Mouse (Mus musculus): ENCODE results near the gene Sptssa.
"Not testable (repeated sequence)": the region's sequence is repeated elsewhere in the genome, so short reads cannot be mapped to it uniquely, and the experiment has no call there.

Gene Sptssa

DNA sequence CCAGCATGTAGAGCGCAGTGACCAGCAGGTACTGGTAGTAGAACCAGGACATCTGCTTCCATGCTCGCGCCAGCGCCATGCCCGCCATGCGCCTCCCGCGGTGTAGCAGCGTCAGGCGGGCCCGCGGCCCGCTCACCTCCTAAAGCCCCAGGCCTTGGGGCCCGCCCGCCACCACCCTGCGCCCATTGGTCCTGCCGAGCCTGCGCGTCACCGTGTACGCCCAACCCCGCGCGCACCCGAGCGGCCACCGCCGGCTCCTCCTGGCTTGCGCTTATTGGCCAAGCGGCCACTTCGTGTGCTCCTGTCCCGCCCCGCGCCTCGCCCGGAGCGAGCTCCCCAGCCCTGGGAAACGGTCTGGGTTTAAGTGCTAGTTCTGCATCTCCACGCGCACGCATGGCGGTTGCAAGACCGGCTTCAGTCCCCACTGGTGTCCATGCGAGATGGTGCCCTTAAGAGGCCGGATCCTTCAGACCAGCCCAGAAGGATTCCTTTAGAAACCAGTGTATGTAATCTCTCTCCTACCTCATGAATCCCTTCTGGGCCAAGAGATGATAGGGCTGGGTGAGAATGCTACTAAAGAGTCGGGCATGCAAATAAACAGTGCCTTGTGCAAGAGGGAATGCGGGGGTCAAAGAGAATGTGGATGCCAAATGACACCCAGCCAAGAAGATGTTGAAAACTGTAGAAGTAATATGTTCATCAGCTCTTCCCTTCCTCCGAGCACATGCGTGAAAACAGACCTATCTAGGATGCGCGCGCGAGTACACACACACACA is at the start of gene Sptssa:
TSS of gene Sptssa (minus strand) at position 178 of the 776 bp plus-strand sequence.
- peak; percentile 93 to 94 for DNase-seq (ENCODE audit: low spot score in 2 of 2)

DNA sequence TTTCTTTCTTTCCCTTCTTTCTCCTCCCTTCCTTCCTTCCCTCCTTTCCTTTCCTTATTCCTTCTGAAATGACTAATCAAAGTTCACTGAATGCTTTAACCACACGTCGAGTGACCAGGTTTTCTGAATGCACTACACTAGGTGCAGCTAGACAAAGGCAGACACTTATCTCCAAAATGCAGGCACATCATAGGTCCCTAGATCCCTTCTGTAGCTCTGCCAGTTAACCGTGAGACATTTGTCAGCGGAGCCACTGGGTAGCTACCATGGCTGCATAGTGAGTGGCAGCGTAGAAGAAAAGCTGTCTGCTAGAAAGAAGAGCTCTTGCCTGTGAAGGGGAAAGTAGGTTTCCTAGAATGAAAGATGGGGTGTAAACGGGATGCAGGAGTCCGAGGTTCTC is 43.0 kb upstream of the Sptssa start:
- DNase-seq (ENCODE audit: low spot score in 2 of 2), result no peak

DNA sequence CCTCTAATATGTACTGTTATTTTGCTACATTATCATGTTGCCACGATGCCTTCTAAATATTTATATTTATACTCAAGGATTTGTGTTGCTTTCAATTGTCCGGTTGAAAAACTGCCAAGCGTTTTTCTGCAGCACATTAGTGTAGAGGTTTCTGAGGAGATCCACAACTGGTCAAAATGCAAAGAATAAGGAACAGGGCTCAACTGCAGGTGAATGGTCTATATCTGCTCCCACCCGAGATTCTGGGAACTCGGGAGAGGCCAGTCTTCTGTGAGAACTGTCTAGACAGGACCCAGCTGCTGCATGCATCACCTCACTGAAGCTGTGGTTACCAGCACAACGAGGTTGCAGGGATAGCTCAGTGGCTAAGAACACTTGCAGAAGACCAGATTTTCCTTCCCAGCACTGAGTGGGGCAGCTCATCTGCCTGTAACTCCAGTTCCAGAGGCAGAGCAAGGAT is 41.4 kb upstream of the Sptssa start:
- DNase-seq (ENCODE audit: low spot score in 2 of 2), result no peak

DNA sequence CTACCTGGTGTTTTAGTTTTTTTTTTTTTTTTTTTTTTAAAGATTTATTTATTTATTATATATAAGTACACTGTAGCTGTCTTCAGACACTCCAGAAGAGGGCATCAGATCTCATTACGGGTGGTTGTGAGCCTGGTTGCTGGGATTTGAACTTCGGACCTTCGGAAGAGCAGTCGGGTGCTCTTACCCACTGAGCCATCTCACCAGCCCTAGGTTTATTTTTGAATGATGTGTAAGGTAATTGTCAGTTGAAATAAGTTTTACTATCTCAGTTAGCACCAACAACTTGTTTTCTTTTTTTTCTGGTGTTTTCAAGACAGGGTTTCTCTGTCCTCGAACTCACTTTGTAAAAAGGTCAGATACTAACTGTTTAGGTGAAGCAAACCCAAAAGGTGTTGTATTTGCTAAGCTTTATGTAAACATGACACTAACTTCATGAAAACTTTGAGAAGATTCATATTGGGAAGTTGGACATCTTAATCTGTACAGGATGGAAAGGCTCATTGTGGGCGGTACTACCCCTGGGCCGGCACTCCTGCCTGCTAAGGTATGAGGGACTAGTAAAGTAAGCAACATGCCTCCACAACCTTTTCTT is 40.7 kb upstream of the Sptssa start:
- no peak for DNase-seq (ENCODE audit: low spot score in 2 of 2)

DNA sequence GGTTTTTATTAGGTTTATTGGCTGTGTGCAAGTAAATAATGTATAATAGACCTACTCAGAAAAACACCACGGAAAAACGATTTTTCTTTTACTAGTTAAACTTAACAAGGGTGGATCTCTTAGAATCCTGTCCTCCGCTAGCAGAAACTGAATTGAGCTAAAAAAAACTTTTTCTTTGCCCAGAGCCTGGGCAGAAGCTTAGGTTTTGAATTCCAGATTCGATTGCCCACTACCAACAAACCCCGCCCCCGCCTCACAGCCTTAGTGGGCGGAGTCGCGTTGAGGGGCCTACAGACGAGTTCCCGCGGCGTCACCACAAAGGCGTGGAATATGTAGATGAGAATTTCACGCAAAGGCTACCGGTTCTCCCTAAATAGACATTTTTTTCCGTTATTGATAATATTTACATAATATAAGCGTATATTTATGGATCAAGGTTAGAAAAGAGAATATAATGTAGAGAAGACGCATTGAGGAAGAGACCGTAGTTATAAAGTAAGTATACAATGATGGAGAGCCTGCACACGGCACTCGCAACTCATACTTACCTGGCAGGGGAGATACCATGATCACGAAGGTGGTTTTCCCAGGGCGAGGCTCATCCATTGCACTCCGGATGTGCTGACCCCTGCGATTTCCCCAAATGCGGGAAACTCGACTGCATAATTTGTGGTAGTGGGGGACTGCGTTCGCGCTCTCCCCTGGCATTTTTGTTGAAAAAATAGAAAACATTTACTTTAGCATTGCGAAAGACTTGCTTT is 40.0 kb upstream of the Sptssa start:
- DNase-seq (ENCODE audit: low spot score in 2 of 2), result peak; percentile 89 to 94

DNA sequence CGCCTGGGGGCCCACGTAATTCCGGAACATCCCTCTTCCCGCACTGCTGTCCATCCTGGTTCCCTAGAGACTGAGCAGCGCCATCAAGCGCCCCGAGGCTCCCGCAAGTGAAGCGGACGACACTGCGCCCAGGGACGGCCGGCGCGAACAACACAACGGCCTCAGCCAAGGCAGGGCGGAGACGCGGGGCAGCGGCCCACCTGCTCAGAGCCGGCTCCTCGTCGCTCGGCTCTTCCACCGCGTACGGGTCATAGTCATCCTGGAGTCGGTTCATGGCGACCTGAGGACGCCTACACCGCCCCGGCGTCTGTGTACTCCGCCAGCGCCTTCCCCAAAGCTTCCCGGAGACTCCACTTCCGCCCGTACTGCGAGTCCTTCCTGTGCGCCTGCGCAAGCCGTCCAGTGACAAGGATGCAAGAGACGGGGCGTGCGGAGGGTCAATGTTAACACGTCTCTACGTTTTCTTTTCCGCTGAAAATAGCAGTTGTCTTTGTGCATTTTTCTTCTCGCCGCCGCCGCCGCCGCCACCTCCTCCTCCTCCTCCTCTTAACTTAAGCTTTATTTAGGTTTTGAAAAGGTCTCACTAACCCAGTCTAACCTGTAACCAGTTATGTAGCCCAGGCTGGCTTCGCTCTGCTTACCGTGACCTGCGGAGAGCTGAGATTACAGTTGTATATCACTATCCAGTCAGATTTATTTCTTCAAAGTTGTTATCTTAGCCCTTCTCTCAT is 39.3 kb upstream of the Sptssa start, which contains the start of gene Eapp:
TSS of gene Eapp (minus strand) at position 387 of the 731 bp plus-strand sequence.
- peak; percentile 94 to 95 for DNase-seq (ENCODE audit: low spot score in 2 of 2)

DNA sequence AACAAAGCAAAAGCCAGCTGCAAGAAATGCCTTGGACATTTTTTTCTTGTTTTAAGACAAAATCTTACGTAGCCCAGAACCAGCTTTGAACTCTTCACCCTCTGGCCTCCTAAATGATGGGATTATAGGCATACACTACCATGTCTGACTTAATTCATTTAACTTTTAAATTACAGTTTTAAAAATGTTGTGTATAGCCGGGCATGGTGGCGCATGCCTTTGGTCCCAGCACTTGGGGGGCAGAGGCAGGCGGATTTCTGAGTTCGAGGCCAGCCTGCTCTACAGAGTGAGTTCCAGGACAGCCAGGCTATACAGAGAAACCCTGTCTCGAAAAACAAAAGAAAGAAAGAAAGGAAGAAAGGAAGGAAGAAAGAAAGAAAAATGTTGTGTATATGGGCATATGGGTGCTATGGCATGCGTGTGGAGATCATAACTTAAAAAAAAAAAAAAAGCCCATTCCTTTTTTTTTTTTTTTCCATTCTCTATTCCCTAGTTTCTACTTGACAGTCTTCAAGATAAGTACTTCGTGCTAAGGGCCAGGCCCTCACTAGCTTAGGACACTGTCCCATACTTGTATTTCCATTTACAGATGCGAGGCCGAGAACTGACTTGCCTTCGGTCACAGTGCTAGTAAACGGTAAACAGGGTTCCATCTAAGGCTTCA is 38.6 kb upstream of the Sptssa start:
- no peak for DNase-seq (ENCODE audit: low spot score in 2 of 2)

DNA sequence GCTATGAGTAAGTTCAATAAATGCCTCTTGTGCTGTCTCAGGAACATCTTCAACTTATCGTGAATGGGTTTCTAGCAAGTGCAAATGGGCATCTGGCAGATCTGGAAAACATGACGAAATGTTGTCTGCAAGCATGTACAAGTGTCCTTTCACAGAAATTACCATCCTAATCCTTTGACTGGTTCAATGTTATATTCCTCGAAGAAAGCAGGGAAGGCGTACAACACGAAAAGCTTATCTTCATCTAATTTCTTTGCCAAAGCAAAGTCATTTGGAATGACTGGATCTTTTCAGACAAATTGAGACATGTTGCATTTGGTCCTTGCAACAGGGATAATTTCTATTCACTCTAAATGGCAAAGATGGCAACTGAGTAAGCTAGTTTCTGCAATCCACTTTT is 32.7 kb upstream of the Sptssa start:
- no peak for DNase-seq (ENCODE audit: low spot score in 2 of 2)

DNA sequence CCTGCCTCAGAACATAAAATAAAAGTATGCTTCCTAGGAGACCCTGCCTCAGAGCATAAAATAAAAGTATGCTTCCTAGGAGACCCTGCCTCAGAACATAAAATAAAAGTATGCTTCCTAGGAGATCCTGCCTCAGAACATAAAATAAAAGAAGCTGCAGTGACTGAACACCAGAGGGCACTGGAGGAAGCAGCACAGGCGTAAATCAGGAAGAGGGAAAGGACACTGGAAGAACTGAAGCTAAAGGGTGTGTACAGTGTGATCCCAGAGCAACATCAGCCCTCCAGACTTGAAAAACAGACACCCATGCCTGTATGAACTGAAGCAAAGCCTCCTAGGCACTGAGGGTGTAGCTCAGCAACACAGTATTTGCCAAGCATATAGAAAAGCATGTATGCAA is 26.8 kb upstream of the Sptssa start:
- DNase-seq (ENCODE audit: low spot score in 2 of 2), result no peak

DNA sequence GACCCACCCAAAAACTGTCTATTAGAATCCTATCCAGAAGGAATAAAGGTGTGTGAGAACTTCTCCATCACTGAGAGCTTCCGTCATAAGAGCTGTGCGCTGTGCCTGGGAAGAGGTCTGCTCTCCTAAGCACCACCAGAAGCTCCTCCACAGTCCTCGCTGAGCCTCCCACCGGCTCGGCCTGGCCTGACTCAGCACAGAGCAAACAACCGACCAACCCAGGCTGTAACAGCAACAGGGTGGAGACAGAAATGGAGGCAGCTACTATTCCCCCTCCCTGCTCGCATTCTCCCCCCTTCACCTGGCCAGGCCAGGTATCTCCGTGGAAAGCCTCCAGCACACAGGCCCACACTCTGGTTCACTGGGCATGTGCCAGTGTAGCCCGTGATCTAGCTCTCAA is 20.3 kb upstream of the Sptssa start:
- no peak for DNase-seq (ENCODE audit: low spot score in 2 of 2)

DNA sequence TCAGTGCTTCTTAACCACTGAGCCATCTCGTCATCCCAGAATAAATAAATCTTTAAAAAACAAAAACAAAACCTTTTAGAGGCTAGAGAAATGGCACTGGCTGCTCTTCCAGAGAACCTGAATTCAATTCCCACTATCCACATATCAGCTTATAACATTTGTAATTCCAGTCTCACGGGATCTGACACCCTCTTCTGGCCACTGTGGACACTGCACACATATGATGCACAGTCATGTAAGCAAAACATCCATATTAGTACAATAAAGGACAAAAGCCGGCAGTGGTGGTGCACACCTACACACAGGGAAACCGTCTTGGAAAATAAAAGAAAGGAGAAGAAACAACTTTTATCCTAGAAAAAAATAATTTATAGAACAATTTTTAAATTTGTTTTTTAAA is 19.0 kb upstream of the Sptssa start:
- no peak for DNase-seq (ENCODE audit: low spot score in 2 of 2)

DNA sequence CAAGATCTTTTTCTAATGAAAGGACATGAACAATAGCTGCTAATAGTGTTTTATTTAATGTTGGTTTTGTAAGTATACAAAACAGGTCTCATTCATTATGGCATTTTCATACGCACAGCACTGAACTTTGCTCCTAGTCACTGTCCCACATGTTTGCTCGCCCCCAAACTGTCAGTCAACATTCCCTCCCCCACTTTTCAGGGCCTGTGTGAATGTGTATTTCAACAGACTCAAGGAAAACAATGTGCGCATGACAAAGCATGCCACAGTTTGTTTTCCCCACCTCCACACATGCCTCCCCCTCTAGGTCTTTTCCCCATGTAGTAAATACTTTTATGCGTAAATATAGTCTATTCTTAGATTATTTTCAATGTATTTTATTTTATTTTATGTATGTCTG is 14.9 kb upstream of the Sptssa start:
- no peak for DNase-seq (ENCODE audit: low spot score in 2 of 2)

DNA sequence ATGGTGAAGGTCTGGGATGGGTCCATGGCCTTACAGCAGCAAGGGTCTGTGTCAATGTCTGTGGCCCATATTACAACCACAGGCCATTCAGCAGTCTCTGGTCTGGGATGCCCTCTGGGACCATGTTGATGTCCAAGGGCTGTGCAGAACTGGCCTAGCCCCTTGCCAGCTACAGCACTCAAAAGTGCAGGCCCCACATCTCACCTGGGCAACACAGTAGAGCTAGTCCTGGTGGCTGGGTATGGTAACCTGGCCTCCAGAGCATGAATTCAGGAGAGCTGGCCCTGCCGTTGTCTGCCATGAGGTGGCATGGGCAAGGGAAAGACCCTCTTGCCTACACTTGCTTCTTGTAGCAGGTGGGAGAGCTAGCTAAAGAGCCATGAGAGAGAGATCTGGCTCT is 11.8 kb upstream of the Sptssa start:
- DNase-seq (ENCODE audit: low spot score in 2 of 2), result no peak

DNA sequence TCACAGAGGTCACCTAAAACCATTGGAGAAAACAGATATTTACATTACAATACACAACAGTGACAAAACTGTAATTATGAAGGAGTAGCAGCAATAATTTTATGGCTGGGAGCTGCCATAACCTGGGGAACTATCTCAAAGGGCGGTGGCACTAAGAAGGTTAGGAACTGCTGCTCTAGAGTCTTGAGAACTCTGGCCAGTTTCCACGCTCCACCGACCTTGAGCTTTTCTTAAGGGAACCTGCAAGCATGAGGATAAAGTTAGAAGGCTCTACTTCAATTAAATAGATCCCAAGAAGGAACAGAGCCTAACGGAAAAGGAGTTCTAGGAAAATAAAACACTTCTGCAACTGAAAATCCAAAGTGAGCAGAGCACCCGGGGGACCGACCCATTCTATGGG is 9.2 kb upstream of the Sptssa start:
- DNase-seq (ENCODE audit: low spot score in 2 of 2), result no peak

DNA sequence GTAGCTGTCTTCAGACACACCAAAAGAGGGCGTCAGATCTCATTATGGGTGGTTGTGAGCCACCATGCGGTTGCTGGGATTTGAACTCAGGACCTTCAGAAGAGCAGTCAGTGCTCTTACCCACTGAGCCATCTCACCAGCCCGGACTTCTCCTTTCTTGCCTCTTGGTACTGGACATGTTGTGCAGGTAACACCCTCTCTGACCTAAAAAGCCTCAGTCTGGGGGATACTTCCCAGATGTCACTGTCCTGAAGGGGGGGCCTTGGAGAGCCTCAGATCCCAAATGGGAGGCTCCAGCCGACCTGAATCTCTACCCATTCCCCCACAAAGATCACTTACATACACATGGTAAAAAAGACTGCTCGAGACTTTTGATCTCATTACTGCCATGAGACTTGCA is 5.1 kb upstream of the Sptssa start:
- not testable (repeated sequence) for DNase-seq (ENCODE audit: low spot score in 2 of 2)

DNA sequence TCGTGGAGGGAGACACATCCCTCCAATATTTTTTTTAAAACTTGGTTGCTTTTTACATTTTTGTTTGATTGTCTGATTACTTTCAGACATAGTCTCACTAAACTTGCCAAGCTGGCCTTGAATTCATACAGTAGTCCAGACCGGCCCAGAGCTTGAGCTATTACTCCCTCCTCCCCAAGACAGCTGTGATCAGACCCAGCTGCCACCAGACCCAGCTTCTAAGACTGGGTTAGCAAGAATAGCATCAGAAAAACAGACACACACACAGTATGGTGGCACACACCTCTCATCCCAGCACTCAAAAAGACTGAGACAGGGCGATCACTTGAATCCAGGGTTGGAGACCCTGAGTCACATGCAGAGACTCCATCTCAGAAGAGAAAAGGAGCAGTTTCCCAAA is 3.5 kb upstream of the Sptssa start:
- DNase-seq (ENCODE audit: low spot score in 2 of 2), result no peak

DNA sequence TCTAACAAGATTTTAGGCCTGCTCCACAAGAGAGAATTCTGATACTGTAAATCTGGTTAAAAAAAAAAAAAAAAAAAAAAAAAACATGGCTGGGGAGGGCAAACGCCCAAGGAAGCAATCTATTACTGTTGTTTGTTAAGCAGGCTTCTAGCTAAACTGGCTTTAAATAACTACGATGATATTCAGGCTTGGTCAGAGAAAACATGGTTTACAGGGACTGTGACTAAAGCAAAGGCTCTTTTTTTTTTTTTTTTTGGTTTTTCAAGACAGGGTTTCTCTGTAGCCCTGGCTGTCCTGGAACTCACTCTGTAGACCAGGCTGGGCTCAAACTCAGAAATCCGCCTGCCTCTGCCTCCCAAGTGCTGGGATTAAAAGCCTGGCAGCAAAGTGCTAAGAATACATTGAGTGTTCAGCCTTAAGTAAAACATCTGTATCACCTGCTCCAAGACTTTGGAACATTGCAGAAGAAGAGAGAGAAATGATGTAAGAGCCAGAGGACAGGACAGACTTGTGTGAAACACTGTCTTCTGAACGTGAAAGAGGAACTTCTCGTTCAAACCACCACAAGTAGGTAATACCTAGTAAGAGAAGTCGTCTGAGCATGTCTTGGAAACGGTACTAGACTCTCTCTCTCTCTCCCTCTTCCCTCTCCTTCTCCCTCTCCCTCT is 2.2 kb upstream of the Sptssa start:
- DNase-seq (ENCODE audit: low spot score in 2 of 2), result no peak

DNA sequence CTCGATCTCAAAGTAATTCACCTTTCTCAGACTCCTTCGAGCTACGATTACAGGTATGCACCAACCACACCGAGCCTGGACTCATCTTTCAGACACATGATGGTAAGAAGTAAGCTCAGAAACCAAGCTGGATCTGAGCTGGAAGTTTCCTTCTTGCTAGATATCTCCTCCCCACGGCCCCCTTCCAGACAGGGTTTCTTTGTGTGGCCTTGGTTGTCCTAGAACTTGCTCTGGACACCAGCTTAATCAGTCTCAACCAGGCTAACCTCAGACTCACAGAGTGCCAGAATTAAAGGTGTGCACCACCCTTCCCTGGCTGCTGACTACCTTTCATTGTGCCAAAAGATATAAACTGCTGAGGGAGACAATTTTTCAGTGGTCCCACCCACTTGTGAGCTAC is 1.6 kb upstream of the Sptssa start:
- DNase-seq (ENCODE audit: low spot score in 2 of 2), result no peak

DNA sequence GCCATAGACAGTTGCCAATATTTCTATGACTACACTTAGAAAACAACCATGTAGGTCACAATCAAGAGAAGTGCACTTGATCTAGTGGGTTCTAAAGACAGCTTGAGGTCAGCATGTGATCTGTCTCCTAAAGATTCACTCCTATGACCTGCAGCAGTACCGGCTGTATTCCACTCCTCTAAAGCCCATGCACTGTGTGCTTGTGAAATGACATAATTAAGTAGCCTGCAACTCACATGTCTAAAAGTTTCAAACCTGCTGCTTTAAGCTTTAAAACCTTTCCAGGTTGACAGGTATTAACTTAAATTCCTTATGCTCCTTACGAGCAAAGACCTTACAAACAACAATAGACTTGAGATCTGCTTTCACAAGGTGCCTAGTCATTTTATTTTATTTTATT is 853 bp upstream of the Sptssa start:
- DNase-seq (ENCODE audit: low spot score in 2 of 2), result no peak

DNA sequence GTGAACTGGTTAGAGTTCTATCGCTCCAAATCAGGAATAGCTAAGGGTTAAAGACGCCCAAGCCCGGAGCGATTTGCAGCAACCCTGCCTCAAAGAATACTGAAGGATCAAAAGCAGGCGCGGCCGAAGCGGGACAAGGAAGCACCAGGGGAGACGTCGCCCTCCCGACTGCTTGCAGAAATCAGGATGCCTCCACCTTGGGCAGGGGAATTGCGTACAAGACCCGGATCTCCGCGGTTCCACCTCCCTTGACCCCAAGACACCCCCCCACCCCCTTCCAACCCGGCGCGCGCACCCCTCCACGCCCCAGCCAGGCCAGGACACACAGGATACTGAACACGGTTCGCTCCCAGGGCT is 356 bp downstream of the Sptssa start:
- peak in 1 of 2 experiments; percentile 33 for DNase-seq (ENCODE audit: low spot score in 2 of 2)
